Mouse (Mus musculus) myocyte (in vitro differentiated cells): ENCODE measurements around the gene Gab1.

Source experiments
- CEBPB ChIP-seq: IDR thresholded peaks from 2 replicates; pipeline ENCODE4 v1.6.1; 2011; ENCODE audit warnings: mild to moderate bottlenecking, moderate library complexity; ENCODE audit not compliant: poor library complexity, insufficient read depth, severe bottlenecking
- POLR2A ChIP-seq: IDR thresholded peaks from one replicate; pipeline ENCODE4 v1.6.1; 2011; ENCODE audit warnings: low read depth, mild to moderate bottlenecking, control low read depth, moderate library complexity; ENCODE audit not compliant: insufficient read length
- POLR2AphosphoS2 ChIP-seq: IDR thresholded peaks from one replicate; pipeline ENCODE4 v1.6.1; 2011; ENCODE audit warnings: low read depth, control low read depth; ENCODE audit not compliant: insufficient read length
- TCF12 ChIP-seq: IDR thresholded peaks from one replicate; pipeline ENCODE4 v1.6.1; 2011; ENCODE audit warnings: mild to moderate bottlenecking, control low read depth; ENCODE audit not compliant: poor library complexity, insufficient read depth, severe bottlenecking

DNA sequence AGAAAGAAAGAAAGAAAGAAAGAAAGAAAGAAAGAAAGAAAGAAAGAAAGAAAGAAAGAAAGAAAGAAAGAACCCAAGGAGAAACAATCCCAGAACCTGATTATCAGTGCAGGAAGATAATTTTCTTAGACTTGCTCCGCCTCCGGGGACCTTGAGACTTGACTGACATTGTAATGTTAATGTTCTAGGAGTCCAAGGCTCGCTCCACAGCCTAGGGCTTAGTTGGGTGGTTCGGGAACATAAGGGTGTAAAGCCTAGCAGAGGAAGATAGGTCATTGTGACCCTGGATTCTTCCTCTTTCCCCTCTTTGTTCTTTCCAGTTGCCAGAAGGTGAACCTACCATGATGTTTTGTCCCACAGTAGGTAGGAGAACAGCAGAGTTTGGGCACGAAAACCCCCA lies 31.1 kb upstream of the Gab1 start:
- TF ChIP-seq POLR2A (no peak), POLR2AphosphoS2 (no peak), CEBPB (no peak), TCF12 (no peak)
